Mouse (Mus musculus) embryonic fibroblast, embryonic 13.5 days (primary cell): ENCODE measurements around the gene Gstm5. TPM values are rescaled to one million over a fixed set of nuclear protein-coding genes. Genes with fewer than 3 reads are reported as not detected.

Experiments used
- H3K27ac ChIP-seq: 2 replicates; pipeline ENCODE4 v1.5.1; 2012; ENCODE audit warnings: low read length, control low read depth, inconsistent platforms; ENCODE audit not compliant: insufficient read depth
- H3K4me1 ChIP-seq: 2 replicates; pipeline ENCODE4 v1.6.1; 2011; ENCODE audit warnings: low read length; ENCODE audit not compliant: control insufficient read depth, insufficient read depth
- H3K4me3 ChIP-seq: 2 replicates; pipeline ENCODE4 v1.5.1; 2011; ENCODE audit warnings: mild to moderate bottlenecking, control low read depth, low read length; ENCODE audit not compliant: insufficient read depth
- CTCF ChIP-seq: IDR thresholded peaks from 2 replicates; pipeline ENCODE4 v1.5.1; 2011; ENCODE audit warnings: mild to moderate bottlenecking, control low read depth, low read length, moderate library complexity, borderline replicate concordance; ENCODE audit not compliant: insufficient read depth
- POLR2A ChIP-seq: IDR thresholded peaks from 2 replicates; pipeline ENCODE4 v1.6.1; 2011; ENCODE audit warnings: low read depth, mild to moderate bottlenecking, control low read depth, low read length, moderate library complexity
- polyA plus RNA-seq: library from polyadenylated mRNA; stranded (reverse); fragments of >200 nt; gene quantifications from 2 replicates; pipeline ENCODE4 v1.2.4, GENCODE M21; 2011; ENCODE audit warnings: low read depth; ENCODE audit not compliant: missing spikeins, insufficient read length

The Gstm5 gene
- polyA plus RNA-seq, 1 experiment, result 75.4 TPM

DNA sequence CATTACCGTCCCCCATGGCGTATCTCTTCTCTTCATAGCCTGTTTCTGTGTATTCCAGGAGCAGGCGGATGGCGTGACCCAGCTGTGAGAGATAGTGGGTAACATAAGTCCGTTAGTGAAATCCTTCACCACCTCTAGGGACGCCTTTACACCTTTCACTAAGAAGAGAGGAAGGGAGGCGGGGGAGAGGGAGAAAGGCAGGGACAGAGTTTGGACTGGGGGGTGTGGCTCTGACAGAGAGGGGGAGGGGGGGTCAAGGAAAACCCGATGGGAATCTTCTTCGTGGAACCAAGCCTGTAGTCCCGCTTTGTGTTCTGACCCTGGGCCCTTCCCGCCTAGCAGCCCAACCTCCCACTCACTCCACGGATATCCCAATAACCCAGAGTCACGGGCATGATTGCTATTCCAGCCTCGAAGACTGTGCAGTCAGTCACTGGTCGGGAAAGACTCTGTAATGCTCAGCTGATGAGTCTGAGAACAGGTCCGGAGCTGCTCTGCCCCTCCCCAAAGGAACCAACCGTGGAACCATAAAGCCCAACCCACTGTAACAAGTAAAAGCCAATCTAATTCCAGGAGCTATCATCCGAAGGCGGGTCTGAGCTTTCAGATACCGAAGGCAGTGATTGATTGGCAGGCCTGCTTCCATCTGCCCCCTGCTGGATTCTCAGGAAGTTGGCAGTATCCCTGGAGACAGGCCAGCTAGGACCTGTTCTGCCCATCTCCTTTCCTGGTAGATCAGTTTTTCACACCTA, 47.8 kb downstream of the Gstm5 start, which contains the start of gene Gstm6:
Gstm6 (minus strand) TSS at position 511 of the 752 bp plus-strand sequence.
- Histone ChIP-seq H3K4me3 (no peak within 1 kb of the TSS), H3K4me1 (peaks cover 11% of the 10 kb centered on the region; the same call in 1 of the 2 replicates), H3K27ac (no peak within 1 kb of the TSS)
- TF ChIP-seq POLR2A (no peak; the same call in 1 of the 2 replicates), CTCF (no peak)

DNA sequence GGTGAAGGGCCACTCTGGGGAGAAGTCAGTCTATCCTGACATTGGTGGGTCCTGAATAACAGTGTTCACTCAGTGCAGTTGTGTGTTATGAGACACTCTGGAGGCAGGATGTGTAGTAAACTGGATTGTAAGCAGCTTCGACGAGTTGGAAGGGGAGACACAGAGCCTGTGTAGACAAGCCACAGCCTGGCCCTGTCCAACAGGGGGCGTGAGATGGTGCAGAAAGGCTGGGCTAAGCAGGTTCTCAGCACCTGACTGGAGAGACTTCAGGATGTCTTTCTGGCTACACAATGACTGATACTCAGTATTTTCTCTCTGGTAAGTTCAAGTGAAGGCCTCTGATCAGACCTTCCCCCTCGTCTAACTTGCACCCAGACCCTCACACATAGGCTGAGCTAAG, 50.1 kb downstream of the Gstm5 start:
- H3K27ac ChIP-seq, result no peak overlapping the region
- H3K4me3 ChIP-seq, result no peak overlapping the region
- no peaks in the 10 kb centered on the region for H3K4me1 ChIP-seq
- no peak for TF ChIP-seq CTCF
- TF ChIP-seq POLR2A, result no peak

Other genes with a start within 250 kb of the Gstm5 start
- 216 and 238 TPM in 2 replicates for gene Ahcyl1, start 199.3 kb upstream of the Gstm5 start, polyA plus RNA-seq
- 208 and 272 TPM in 2 replicates for gene Csf1, start 135.4 kb upstream of the Gstm5 start, polyA plus RNA-seq
- gene Eps8l3, start 18.6 kb upstream of the Gstm5 start, polyA plus RNA-seq, result not detected in 2 replicates
- gene Gstm7, start 36.0 kb downstream of the Gstm5 start, polyA plus RNA-seq, result 1.3 and 2.3 TPM in 2 replicates
- gene Gstm6, start 47.9 kb downstream of the Gstm5 start, polyA plus RNA-seq, result 2.0 and 3.7 TPM in 2 replicates
- not detected in 2 replicates for gene Gstm3, start 73.5 kb downstream of the Gstm5 start, polyA plus RNA-seq
- 59.6 and 62.2 TPM in 2 replicates for gene Gstm2, start 90.6 kb downstream of the Gstm5 start, polyA plus RNA-seq
- gene Gstm1, start 122.2 kb downstream of the Gstm5 start, polyA plus RNA-seq, result 51.2 and 63.8 TPM in 2 replicates
- 11.1 and 11.5 TPM in 2 replicates for gene Gstm4, start 149.1 kb downstream of the Gstm5 start, polyA plus RNA-seq
- gene Ampd2, start 190.8 kb downstream of the Gstm5 start, polyA plus RNA-seq, result 48.3 and 50.0 TPM in 2 replicates
- 1.0 and 1.1 TPM in 2 replicates for gene Gnat2, start 197.0 kb downstream of the Gstm5 start, polyA plus RNA-seq